Mouse (Mus musculus) C2C12 (cell line): ENCODE data around the gene Tmem175. TPM values are rescaled to one million over a fixed set of nuclear protein-coding genes. Genes with fewer than 3 reads are reported as not detected.

ENCODE experiments used
- H3K27me3 ChIP-seq: one replicate; pipeline ENCODE4 v1.6.1; 2011; ENCODE audit not compliant: control insufficient read depth, insufficient read depth, insufficient read length
- H3K36me3 ChIP-seq: one replicate; pipeline ENCODE4 v1.6.1; 2011; ENCODE audit not compliant: control insufficient read depth, insufficient read depth
- H3K4me3 ChIP-seq: one replicate; pipeline ENCODE4 v1.5.1; 2011; ENCODE audit warnings: mild to moderate bottlenecking, control low read depth; ENCODE audit not compliant: poor library complexity, insufficient read depth, severe bottlenecking
- H3K79me2 ChIP-seq: one replicate; pipeline ENCODE4 v1.6.1; 2011; ENCODE audit not compliant: control insufficient read depth, insufficient read depth
- H3K79me3 ChIP-seq: one replicate; pipeline ENCODE4 v1.6.1; 2011; ENCODE audit warnings: low read depth, control low read depth
- H3ac ChIP-seq: one replicate; pipeline ENCODE3; 2011; ENCODE audit warnings: low read depth; ENCODE audit not compliant: control insufficient read depth, insufficient read length
- CEBPB ChIP-seq: IDR thresholded peaks from one replicate; pipeline ENCODE4 v1.6.1; 2011; ENCODE audit warnings: low read depth, mild to moderate bottlenecking, control low read depth, moderate library complexity
- CTCF ChIP-seq: IDR thresholded peaks from one replicate; pipeline ENCODE4 v1.5.1; 2011; ENCODE audit not compliant: control insufficient read depth, insufficient read depth, insufficient read length
- FOSL1 ChIP-seq: IDR thresholded peaks from one replicate; pipeline ENCODE4 v1.8.0; 2011; ENCODE audit warnings: mild to moderate bottlenecking, low read length; ENCODE audit not compliant: poor library complexity, insufficient read depth, severe bottlenecking
- MAX ChIP-seq: IDR thresholded peaks from one replicate; pipeline ENCODE4 v1.6.1; 2011; ENCODE audit warnings: mild to moderate bottlenecking, control low read depth
- MYOD1 ChIP-seq: IDR thresholded peaks from one replicate; pipeline ENCODE4 v1.6.1; 2011; ENCODE audit warnings: low read depth; ENCODE audit not compliant: control insufficient read depth, insufficient read length
- MYOG ChIP-seq: IDR thresholded peaks from one replicate; pipeline ENCODE4 v1.6.1; 2011; ENCODE audit not compliant: control insufficient read depth, insufficient read length; ENCODE audit errors: extremely low read depth
- USF1 ChIP-seq: IDR thresholded peaks from one replicate; pipeline ENCODE4 v1.6.1; 2011; ENCODE audit warnings: low read depth, mild to moderate bottlenecking, control low read depth, moderate library complexity
- polyA plus RNA-seq: library from polyadenylated mRNA; unstranded; fragments of >200 nt; fragmentation: generic; extraction: Trizol; gene quantifications from one replicate; pipeline ENCODE4 v1.2.1, GENCODE M21; 2012; ENCODE audit warnings: missing spikeins

Tmem175 gene
- polyA plus RNA-seq, 1 experiment = 9.1 TPM

DNA sequence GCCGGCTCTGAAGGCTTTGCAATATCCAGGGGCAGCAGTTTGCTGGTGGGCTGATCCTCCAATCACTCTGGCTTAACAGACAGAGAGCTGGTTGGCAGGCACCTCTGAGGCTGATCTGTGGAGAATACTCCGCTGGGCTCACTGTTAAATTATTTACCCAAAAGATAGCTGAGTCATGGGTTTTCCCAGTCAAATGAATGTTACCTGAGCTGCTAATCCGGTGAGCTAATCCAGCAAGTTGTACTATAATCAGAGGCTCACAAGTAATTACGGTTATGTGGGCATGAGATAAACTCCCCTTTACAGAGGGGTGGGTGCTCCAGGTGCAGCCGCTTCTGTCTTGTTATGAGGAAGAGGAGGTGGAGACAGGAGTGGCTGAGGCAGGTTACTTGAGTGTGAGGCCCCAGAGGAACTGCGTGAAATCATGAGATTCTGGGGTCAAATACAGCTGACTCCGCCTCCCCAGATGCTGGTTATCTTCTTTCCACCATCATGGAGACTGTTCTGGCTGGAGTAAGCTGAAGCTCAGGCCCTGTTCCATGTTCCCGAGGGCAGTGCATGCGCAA lies 45.8 kb downstream of the Tmem175 start, which contains the start of gene Slc26a1:
Gene Slc26a1, minus strand, starts transcription at position 319 of the 566 bp plus-strand sequence.
- no peaks in the 10 kb centered on the region for H3K79me3 ChIP-seq
- no peaks in the 10 kb centered on the region for H3K36me3 ChIP-seq
- no peaks in the 10 kb centered on the region for H3K79me2 ChIP-seq
- no peak within 1 kb of the TSS for H3ac ChIP-seq
- H3K4me3 ChIP-seq = no peak within 1 kb of the TSS
- H3K27me3 ChIP-seq = no peaks in the 10 kb centered on the region
- TF ChIP-seq CEBPB (no peak), MYOG (no peak), MAX (no peak), USF1 (no peak), CTCF (no peak), FOSL1 (no peak), MYOD1 (no peak)

DNA sequence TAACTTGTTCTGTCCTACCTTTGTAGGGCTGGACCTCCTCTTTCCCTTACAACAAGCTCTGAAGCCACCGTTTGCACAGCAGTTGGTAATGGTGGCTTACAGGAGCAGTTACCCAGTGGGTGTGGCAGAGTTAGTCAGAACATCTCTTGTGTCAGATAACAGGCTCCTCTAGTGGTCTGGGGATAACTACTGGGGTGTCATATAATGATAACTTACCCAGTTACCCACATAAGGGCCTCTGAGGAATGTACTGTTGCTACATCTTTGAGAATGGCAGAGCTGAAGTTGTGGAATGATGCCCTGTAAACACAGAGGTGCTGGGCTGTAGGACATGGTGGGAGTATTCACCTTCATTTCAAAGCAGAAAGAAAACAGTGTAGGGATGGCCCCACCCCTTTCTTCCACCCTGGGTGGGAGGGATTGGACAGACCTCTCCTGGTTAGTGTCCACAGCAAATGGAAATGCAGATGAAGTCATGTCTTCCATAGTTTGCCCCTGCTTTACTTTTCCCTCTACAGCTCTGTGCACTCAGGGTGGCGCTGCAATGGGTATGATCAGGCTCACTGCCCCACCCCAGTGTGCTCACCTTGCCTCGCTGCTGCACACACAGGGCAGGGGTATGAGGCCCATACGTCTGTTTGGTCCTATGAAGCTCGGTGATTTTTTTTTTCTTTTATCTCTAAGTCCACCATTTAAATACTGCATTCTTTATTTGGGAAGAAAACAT lies 47.4 kb downstream of the Tmem175 start:
- Histone ChIP-seq H3ac (no peak overlapping the region), H3K27me3 (no peaks in the 10 kb centered on the region), H3K79me3 (no peaks in the 10 kb centered on the region), H3K4me3 (no peak overlapping the region), H3K36me3 (no peaks in the 10 kb centered on the region), H3K79me2 (no peaks in the 10 kb centered on the region)
- TF ChIP-seq MYOG (no peak), CEBPB (no peak), CTCF (no peak), USF1 (no peak), MAX (no peak), FOSL1 (no peak), MYOD1 (no peak)

- Histone ChIP-seq H3K36me3 (no peaks in the 10 kb centered on the region), H3K27me3 (no peaks in the 10 kb centered on the region), H3K79me2 (no peaks in the 10 kb centered on the region), H3ac (no peak overlapping the region), H3K4me3 (no peak overlapping the region), H3K79me3 (no peaks in the 10 kb centered on the region)
- no peak for TF ChIP-seq FOSL1
- TF ChIP-seq USF1 = no peak
- TF ChIP-seq MYOD1 = no peak
- no peak for TF ChIP-seq MYOG
- TF ChIP-seq CEBPB = no peak
- TF ChIP-seq MAX = no peak
- TF ChIP-seq CTCF = no peak
Observed at GRCm38 (mm10) chr5:108677605-108678295, 48.2 kb downstream of the Tmem175 start.

DNA sequence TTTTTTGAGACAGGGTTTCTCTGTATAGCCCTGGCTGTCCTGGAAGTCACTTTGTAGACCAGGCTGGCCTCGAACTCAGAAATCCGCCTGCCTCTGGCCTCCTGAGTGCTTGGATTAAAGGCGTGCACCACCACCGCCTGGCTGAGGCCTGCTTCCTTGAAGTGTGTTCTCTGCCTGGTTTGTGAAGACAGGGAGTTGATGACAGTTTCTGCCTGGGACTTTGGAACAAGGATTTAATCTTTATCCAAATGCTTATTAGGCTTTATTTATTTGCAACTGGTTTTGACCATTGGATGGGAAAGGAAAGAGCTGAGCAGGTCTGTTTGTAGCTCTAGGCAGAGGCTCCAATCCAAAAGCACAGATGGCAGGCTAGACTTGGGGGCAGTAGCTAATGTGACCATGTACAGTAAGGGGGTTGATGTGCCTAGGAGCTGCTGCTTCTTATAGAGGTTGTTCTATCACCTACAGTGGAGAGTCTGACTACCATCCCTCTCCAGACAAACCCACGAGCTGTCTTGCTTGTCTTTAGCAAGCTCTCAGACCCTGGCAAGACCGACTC lies 48.8 kb downstream of the Tmem175 start:
- Histone ChIP-seq H3K36me3 (no peaks in the 10 kb centered on the region), H3K4me3 (no peak overlapping the region), H3K79me3 (no peaks in the 10 kb centered on the region), H3ac (no peak overlapping the region), H3K27me3 (no peaks in the 10 kb centered on the region), H3K79me2 (no peaks in the 10 kb centered on the region)
- no peak for TF ChIP-seq CEBPB
- no peak for TF ChIP-seq CTCF
- no peak for TF ChIP-seq FOSL1
- no peak for TF ChIP-seq MAX
- no peak for TF ChIP-seq MYOG
- no peak for TF ChIP-seq MYOD1
- TF ChIP-seq USF1 = no peak

GRCm38 (mm10) chr5:108679909-108680308 lies 50.3 kb downstream of the Tmem175 start:
- Histone ChIP-seq H3K4me3 (no peak overlapping the region), H3K79me3 (no peaks in the 10 kb centered on the region), H3K36me3 (no peaks in the 10 kb centered on the region), H3K79me2 (no peaks in the 10 kb centered on the region), H3ac (no peak overlapping the region), H3K27me3 (no peaks in the 10 kb centered on the region)
- TF ChIP-seq USF1 = no peak
- no peak for TF ChIP-seq CEBPB
- no peak for TF ChIP-seq MYOD1
- no peak for TF ChIP-seq CTCF
- TF ChIP-seq MAX = no peak
- no peak for TF ChIP-seq MYOG
- no peak for TF ChIP-seq FOSL1
